ENCODE assay signal across 8 mouse cellular contexts in genomic region chr13:23551146-23551834, GRCm38 (mm10). TPM values are rescaled to one million over a fixed set of nuclear protein-coding genes. Genes with fewer than 3 reads are reported as not detected.
DNase-seq lines count a peak whose midpoint lies in the region; ATAC-seq and TF ChIP-seq lines count a peak whose summit lies in the region.
"Not testable (repeated sequence)": the region's sequence is repeated elsewhere in the genome, so short reads cannot be mapped to it uniquely, and the experiment has no call there.

TSS of gene Hist1h4f (minus strand) at chr13:23551648.

- H3K36me3 ChIP-seq in embryonic facial prominence, embryonic 12.5 days; kidney, adult 2 months (ENCODE audit: control insufficient read depth, insufficient read depth, low read length); limb, embryonic 11.5 days (ENCODE audit: control insufficient read depth, insufficient read depth, low read length); midbrain, embryonic 13.5 days; small intestine, adult 2 months (ENCODE audit: control insufficient read depth, insufficient read depth, low read length): not testable (repeated sequence)

- H3K27ac ChIP-seq in embryonic facial prominence, embryonic 12.5 days = peak within 1 kb of the TSS; percentile 96
- H3K27ac ChIP-seq in kidney, adult 2 months (ENCODE audit: insufficient read depth, low read depth, low read length) = not testable (repeated sequence)
- peak within 1 kb of the TSS; percentile 97 for H3K27ac ChIP-seq in limb, embryonic 11.5 days (replicated peaks; ENCODE audit: low read depth, low read length)
- peak within 1 kb of the TSS; percentile 90 for H3K27ac ChIP-seq in midbrain, embryonic 13.5 days
- peak within 1 kb of the TSS; percentile 53 for H3K27ac ChIP-seq in small intestine, adult 2 months (ENCODE audit: insufficient read depth, low read depth, low read length)

- TF ChIP-seq POLR2A in kidney, adult 2 months (IDR thresholded peaks at IDR 0.05; ENCODE audit: low read depth, low read length) = not testable (repeated sequence)
- TF ChIP-seq POLR2A in small intestine, adult 2 months (IDR thresholded peaks at IDR 0.05; ENCODE audit: low read depth, low read length) = peak; percentile 85

- H3K9me3 ChIP-seq in embryonic facial prominence, embryonic 12.5 days; limb, embryonic 11.5 days (ENCODE audit: control insufficient read depth, low read length); midbrain, embryonic 13.5 days: not testable (repeated sequence)

- H3K9ac ChIP-seq in embryonic facial prominence, embryonic 12.5 days = peak within 1 kb of the TSS; percentile 55
- H3K9ac ChIP-seq in limb, embryonic 11.5 days (ENCODE audit: low read length) = peak within 1 kb of the TSS; percentile 67
- H3K9ac ChIP-seq in midbrain, embryonic 13.5 days (replicated peaks) = peak within 1 kb of the TSS; percentile 59

- ATAC-seq in embryonic facial prominence, embryonic 12.5 days (ENCODE audit: insufficient number of reproducible peaks, insufficient read depth, low FRiP score, low TSS enrichment) = peak; percentile 82
- ATAC-seq in limb, embryonic 11.5 days (ENCODE audit: insufficient number of reproducible peaks, low FRiP score, low TSS enrichment, low read depth) = peak; percentile 87
- ATAC-seq in midbrain, embryonic 13.5 days = peak; percentile 89

- peak within 1 kb of the TSS; percentile 43 for H3K4me3 ChIP-seq in embryonic facial prominence, embryonic 12.5 days
- H3K4me3 ChIP-seq in kidney, adult 2 months (ENCODE audit: insufficient read depth, low read depth, low read length) = peak within 1 kb of the TSS; percentile 59
- peak within 1 kb of the TSS; percentile 37 for H3K4me3 ChIP-seq in limb, embryonic 11.5 days (ENCODE audit: low read depth, low read length)
- H3K4me3 ChIP-seq in midbrain, embryonic 13.5 days (replicated peaks) = peak within 1 kb of the TSS; percentile 47
- H3K4me3 ChIP-seq in small intestine, adult 2 months (ENCODE audit: low read depth, low read length) = peak within 1 kb of the TSS; percentile 66

- DNase-seq in 3134 (ENCODE audit: extremely low read depth, insufficient read length, low spot score) = peak; percentile 91
- DNase-seq in adrenal gland, postnatal 36 days = peak; percentile 84 to 86
- DNase-seq in heart, adult 18-20 months = peak; percentile 85 to 90
- peak; percentile 88 for DNase-seq in kidney, adult 2 months
- peak; percentile 97 for DNase-seq in limb, embryonic 11.5 days (ENCODE audit: low spot score)

- under 1% methylated on average over 47 of the region's 47 CpGs for WGBS in embryonic facial prominence, embryonic 12.5 days
- 1% methylated on average over 47 of the region's 47 CpGs for WGBS in kidney, adult 2 months
- WGBS in limb, embryonic 11.5 days = 0% methylated on average over 37 of the region's 47 CpGs
- under 1% methylated on average over 47 of the region's 47 CpGs for WGBS in midbrain, embryonic 13.5 days
- under 1% methylated on average over 47 of the region's 47 CpGs for WGBS in small intestine, adult 2 months

- H3K27me3 ChIP-seq in embryonic facial prominence, embryonic 12.5 days; kidney, adult 2 months (replicated peaks; ENCODE audit: control insufficient read depth, insufficient read depth, low read length); limb, embryonic 11.5 days (ENCODE audit: control insufficient read depth, insufficient read depth, low read length); midbrain, embryonic 13.5 days; small intestine, adult 2 months (ENCODE audit: control insufficient read depth, insufficient read depth, low read length): not testable (repeated sequence)

- H3K4me1 ChIP-seq in embryonic facial prominence, embryonic 12.5 days = 0 out of 2 replicates have a peak, but pooled peaks cover 10% of the 10 kb centered on the region
- not testable (repeated sequence) for H3K4me1 ChIP-seq in kidney, adult 2 months (ENCODE audit: control insufficient read depth, insufficient read depth, low read length); limb, embryonic 11.5 days (ENCODE audit: control insufficient read depth, insufficient read depth, low read length); small intestine, adult 2 months (ENCODE audit: control insufficient read depth, insufficient read depth, insufficient read length, low read length)
- H3K4me1 ChIP-seq in midbrain, embryonic 13.5 days (replicated peaks) = peaks cover 31% of the 10 kb centered on the region

- 0 out of 2 replicates have a peak, but pooled peaks have one; percentile 31 for TF ChIP-seq CTCF in kidney, adult 2 months (conservative IDR thresholded peaks at IDR 0.05; ENCODE audit: insufficient read depth, insufficient read length, low read depth, low read length)
- not testable (repeated sequence) for TF ChIP-seq CTCF in small intestine, adult 2 months (IDR thresholded peaks at IDR 0.05; ENCODE audit: extremely low read depth, insufficient read length, insufficient replicate concordance, low read depth, low read length)

- peak within 1 kb of the TSS; percentile 50 for H3K4me2 ChIP-seq in embryonic facial prominence, embryonic 12.5 days (replicated peaks)
- peak within 1 kb of the TSS; percentile 57 for H3K4me2 ChIP-seq in limb, embryonic 11.5 days (ENCODE audit: low read depth, severe bottlenecking)
- peak within 1 kb of the TSS; percentile 65 for H3K4me2 ChIP-seq in midbrain, embryonic 13.5 days (replicated peaks)

RNA-seq across cellular contexts. Expression of gene Hist1h4f, which starts in this region (rescaled TPM):
- 100 to 1,000 TPM; 112 to 118 TPM for total RNA-seq in adrenal gland, postnatal 36 days (2021)
- polyA plus RNA-seq in embryonic facial prominence, embryonic 12.5 days (2016; fragmentation: Nextera tagmentation; extraction: Ambion mirVana) = 2.1 and 2.4 TPM in 2 replicates
- 10 to 100 TPM; 24.1 to 27.9 TPM for total RNA-seq in heart, adult 18-20 months (2021)
- polyA plus RNA-seq in kidney, adult 2 months (2012; rRNA removed) = 1.4 and 2.5 TPM in 2 replicates
- 0.67 and 2.3 TPM in 2 replicates for polyA plus RNA-seq in limb, embryonic 11.5 days (2014; fragmentation: Nextera tagmentation; extraction: Ambion mirVana)
- not detected in 2 replicates for polyA plus RNA-seq in midbrain, embryonic 13.5 days (2015; fragmentation: Nextera tagmentation; extraction: Ambion mirVana)
- polyA plus RNA-seq in small intestine, adult 2 months (2012; rRNA removed) = 13.6 and 21.3 TPM in 2 replicates

Comparison
In these comparisons a context has a peak if more than half of its experiments do, and no peak if none do; other contexts are left out.
1. Peak in ATAC-seq, H3K4me3 ChIP-seq, H3K27ac ChIP-seq, H3K9ac ChIP-seq and H3K4me2 ChIP-seq in midbrain, embryonic 13.5 days; RNA of the gene not detected or under 1 TPM.